Mouse (Mus musculus) erythroblast, embryonic 14.5 days (primary cell): ENCODE data around the gene Capn5.

ENCODE experiments used
- GATA1 ChIP-seq: IDR thresholded peaks from 2 replicates; pipeline ENCODE4 v1.6.1; 2012; ENCODE audit warnings: low read length, inconsistent platforms, mixed read lengths
- TAL1 ChIP-seq: IDR thresholded peaks from 3 replicates; pipeline ENCODE4 v1.6.1; 2012; ENCODE audit warnings: low read length, inconsistent platforms, mixed read lengths

- TF ChIP-seq GATA1 (no peak), TAL1 (no peak)
Observed at GRCm38 (mm10) chr7:98146447-98146845, 31.6 kb downstream of the Capn5 start.
